Mouse (Mus musculus): ENCODE measurements at regions not wholly inside any gene's neighbourhood (a gene's known extent, or its start where the extent isn't known, plus 50 kb on each side); places are given as distances from the start of the nearest gene placed in this dataset.
A peak's percentile ranks its signal among the peaks of the same experiment; 100 is the strongest.

DNA sequence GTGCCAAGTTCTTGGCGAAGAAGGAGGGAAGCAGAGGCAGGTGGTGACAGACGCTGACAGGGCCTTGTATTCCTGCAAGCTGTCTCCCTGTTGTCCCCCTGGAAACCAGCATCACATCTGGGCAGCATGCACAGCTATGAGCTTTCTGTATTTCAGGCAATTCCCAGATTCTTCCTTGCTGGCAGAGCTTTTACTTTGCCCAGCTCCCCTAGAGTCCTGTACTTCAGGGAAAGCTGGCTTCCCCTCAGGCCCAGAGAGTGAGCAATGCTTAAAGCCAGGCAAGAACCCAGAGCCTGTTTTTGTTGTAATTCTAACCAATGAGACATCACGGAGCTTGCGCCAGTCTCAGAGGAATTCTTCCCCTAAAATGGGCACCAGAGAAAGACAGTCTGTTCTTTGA lies 238.3 kb upstream of the Gm4791 start:
- Histone ChIP-seq H3K4me1 (replicated peaks) (0 out of 2 replicates have a peak, but pooled peaks cover 7% of the 10 kb centered on the region), H3K9me3 (no peaks in the 10 kb centered on the region), H3K27ac (replicated peaks) (no peak overlapping the region), H3K36me3 (no peaks in the 10 kb centered on the region), H3K4me2 (no peak overlapping the region), H3K4me3 (no peak overlapping the region), H3K27me3 (no peaks in the 10 kb centered on the region), H3K9ac (no peak overlapping the region)
- WGBS: 64% methylated on average over 4 of the region's 4 CpGs
- no peak for ATAC-seq (ENCODE audit: low FRiP score, low read depth)

GRCm38 (mm10) chr9:46757005-46757672 lies 241.4 kb upstream of the Gm4791 start:
- 0 out of 2 replicates have a peak overlapping the region, but pooled peaks have one; percentile 17 for H3K27ac ChIP-seq (replicated peaks)
- no peaks in the 10 kb centered on the region for H3K27me3 ChIP-seq
- ATAC-seq (ENCODE audit: low FRiP score, low read depth): peak; percentile 51; the same call in 1 of the 2 replicates
- no peak overlapping the region for H3K9ac ChIP-seq
- no peaks in the 10 kb centered on the region for H3K9me3 ChIP-seq
- H3K4me2 ChIP-seq: peak overlapping the region; percentile 14; the same call in 1 of the 2 replicates
- WGBS: 58% methylated on average over 6 of the region's 6 CpGs
- no peaks in the 10 kb centered on the region for H3K36me3 ChIP-seq
- no peak overlapping the region for H3K4me3 ChIP-seq
- 0 out of 2 replicates have a peak, but pooled peaks cover 7% of the 10 kb centered on the region for H3K4me1 ChIP-seq (replicated peaks)

DNA sequence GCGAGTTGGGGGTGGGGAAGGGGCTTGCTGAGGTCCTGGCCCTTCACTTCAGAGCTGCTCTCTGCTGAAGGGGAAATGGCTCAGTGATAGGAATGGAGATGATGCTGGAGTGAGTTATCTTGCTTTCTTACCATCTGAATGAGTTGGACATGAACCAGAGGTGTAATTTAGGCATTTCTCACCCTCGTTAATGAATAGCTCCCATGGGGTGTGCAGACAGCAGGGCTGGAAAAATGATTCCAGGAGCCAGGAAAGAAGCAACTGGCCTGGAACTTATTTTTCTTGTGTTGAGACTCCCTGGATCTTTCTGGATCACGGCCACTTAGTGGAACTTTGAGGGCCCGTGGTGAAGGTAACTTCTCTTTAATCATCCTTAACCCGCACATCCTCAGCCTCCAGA lies 246.6 kb upstream of the Gm4791 start:
- H3K4me2 ChIP-seq: no peak overlapping the region
- WGBS: 44% methylated on average over 5 of the region's 5 CpGs
- no peak for ATAC-seq (ENCODE audit: low FRiP score, low read depth)
- H3K27me3 ChIP-seq: no peaks in the 10 kb centered on the region
- no peak overlapping the region for H3K4me3 ChIP-seq
- peaks cover 19% of the 10 kb centered on the region for H3K4me1 ChIP-seq (replicated peaks)
- no peak overlapping the region for H3K27ac ChIP-seq (replicated peaks)
- no peaks in the 10 kb centered on the region for H3K9me3 ChIP-seq
- no peaks in the 10 kb centered on the region for H3K36me3 ChIP-seq
- no peak overlapping the region for H3K9ac ChIP-seq

GRCm38 (mm10) chr9:46749441-46749840 lies 249.1 kb upstream of the Gm4791 start:
- no peak overlapping the region for H3K4me2 ChIP-seq
- no peak overlapping the region for H3K4me3 ChIP-seq
- H3K27me3 ChIP-seq: no peaks in the 10 kb centered on the region
- no peak overlapping the region for H3K9ac ChIP-seq
- H3K27ac ChIP-seq (replicated peaks): no peak overlapping the region
- ATAC-seq (ENCODE audit: low FRiP score, low read depth): no peak
- peaks cover 19% of the 10 kb centered on the region for H3K4me1 ChIP-seq (replicated peaks)
- no peaks in the 10 kb centered on the region for H3K9me3 ChIP-seq
- H3K36me3 ChIP-seq: no peaks in the 10 kb centered on the region
- 49% methylated on average over 6 of the region's 6 CpGs for WGBS

- 77% methylated on average over 3 of the region's 3 CpGs for WGBS
- H3K4me3 ChIP-seq: no peak overlapping the region
Measured at GRCm38 (mm10) chr9:46746266-46746665, 252.3 kb upstream of the Gm4791 start.

DNA sequence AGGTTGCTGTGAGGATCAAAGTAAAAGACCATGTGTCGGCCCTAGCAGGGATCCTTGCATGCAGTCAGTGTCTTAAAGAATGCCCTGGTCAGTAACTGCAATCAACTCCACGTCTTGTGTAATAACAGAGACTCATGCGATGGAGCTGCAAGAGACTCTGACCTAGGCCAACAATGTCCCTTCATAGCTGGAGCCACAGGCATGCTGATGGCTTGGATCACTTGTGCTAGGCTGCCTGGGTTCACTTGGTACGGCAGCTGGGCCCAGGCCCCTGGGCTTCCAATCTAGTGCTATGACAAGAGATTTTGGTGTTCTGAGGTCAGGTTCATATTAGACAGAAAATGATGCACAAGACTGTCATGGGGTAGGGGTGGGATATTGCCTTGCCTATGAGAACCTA lies 258.0 kb upstream of the Gm4791 start:
- Histone ChIP-seq H3K9ac (no peak overlapping the region), H3K36me3 (no peaks in the 10 kb centered on the region), H3K27me3 (no peaks in the 10 kb centered on the region), H3K9me3 (no peaks in the 10 kb centered on the region), H3K4me3 (no peak overlapping the region), H3K4me1 (replicated peaks) (peaks cover 11% of the 10 kb centered on the region), H3K4me2 (no peak overlapping the region), H3K27ac (replicated peaks) (no peak overlapping the region)
- ATAC-seq (ENCODE audit: low FRiP score, low read depth): no peak
- WGBS: 76% methylated on average over 4 of the region's 4 CpGs

More at GRCm38 (mm10) chr9:46746266-46746665, 252.3 kb upstream of the Gm4791 start:
- Histone ChIP-seq H3K36me3 (no peaks in the 10 kb centered on the region), H3K9me3 (no peaks in the 10 kb centered on the region), H3K9ac (no peak overlapping the region), H3K4me2 (no peak overlapping the region), H3K27ac (replicated peaks) (no peak overlapping the region), H3K27me3 (no peaks in the 10 kb centered on the region), H3K4me1 (replicated peaks) (peaks cover 11% of the 10 kb centered on the region)
- no peak for ATAC-seq (ENCODE audit: low FRiP score, low read depth)

GRCm38 (mm10) chr9:46739341-46739740 lies 259.2 kb upstream of the Gm4791 start:
- Histone ChIP-seq H3K27ac (replicated peaks) (no peak overlapping the region), H3K27me3 (no peaks in the 10 kb centered on the region), H3K4me2 (no peak overlapping the region), H3K4me1 (replicated peaks) (peaks cover 11% of the 10 kb centered on the region), H3K9me3 (no peaks in the 10 kb centered on the region), H3K4me3 (no peak overlapping the region), H3K9ac (no peak overlapping the region), H3K36me3 (no peaks in the 10 kb centered on the region)
- WGBS: 66% methylated on average over 3 of the region's 3 CpGs
- ATAC-seq (ENCODE audit: low FRiP score, low read depth): no peak

- Histone ChIP-seq H3K4me2 (no peak overlapping the region), H3K27ac (replicated peaks) (no peak overlapping the region), H3K4me1 (replicated peaks) (peaks cover 11% of the 10 kb centered on the region), H3K4me3 (no peak overlapping the region), H3K27me3 (no peaks in the 10 kb centered on the region), H3K36me3 (no peaks in the 10 kb centered on the region), H3K9ac (no peak overlapping the region), H3K9me3 (no peaks in the 10 kb centered on the region)
- ATAC-seq (ENCODE audit: low FRiP score, low read depth): no peak
- 23% methylated on average over 3 of the region's 3 CpGs for WGBS
Measured at GRCm38 (mm10) chr9:46738634-46739033, 259.9 kb upstream of the Gm4791 start.

DNA sequence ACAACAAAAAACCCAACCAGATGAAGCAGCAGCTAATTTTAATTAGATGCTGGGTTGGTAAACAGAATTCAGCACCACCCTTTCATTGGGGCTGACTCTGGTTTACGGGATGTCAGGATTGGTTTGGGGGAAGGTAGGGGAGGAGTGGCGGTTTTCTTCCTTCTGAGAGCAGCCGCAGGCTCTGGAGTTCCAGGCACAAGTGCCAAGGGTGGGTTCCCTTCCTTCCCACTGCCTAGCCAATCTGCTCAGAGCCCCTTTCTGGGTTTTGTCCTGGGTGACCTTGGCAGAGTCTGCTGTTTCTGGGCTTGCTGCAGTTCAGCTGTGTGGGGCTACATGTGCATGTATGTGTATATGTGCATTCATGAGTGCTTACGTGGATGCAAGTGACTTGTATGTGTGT lies 260.5 kb upstream of the Gm4791 start:
- Histone ChIP-seq H3K36me3 (no peaks in the 10 kb centered on the region), H3K4me2 (no peak overlapping the region), H3K4me1 (replicated peaks) (peaks cover 11% of the 10 kb centered on the region), H3K27ac (replicated peaks) (no peak overlapping the region), H3K9ac (no peak overlapping the region), H3K4me3 (no peak overlapping the region), H3K9me3 (no peaks in the 10 kb centered on the region), H3K27me3 (no peaks in the 10 kb centered on the region)
- ATAC-seq (ENCODE audit: low FRiP score, low read depth): no peak
- WGBS: 63% methylated on average over 4 of the region's 4 CpGs

DNA sequence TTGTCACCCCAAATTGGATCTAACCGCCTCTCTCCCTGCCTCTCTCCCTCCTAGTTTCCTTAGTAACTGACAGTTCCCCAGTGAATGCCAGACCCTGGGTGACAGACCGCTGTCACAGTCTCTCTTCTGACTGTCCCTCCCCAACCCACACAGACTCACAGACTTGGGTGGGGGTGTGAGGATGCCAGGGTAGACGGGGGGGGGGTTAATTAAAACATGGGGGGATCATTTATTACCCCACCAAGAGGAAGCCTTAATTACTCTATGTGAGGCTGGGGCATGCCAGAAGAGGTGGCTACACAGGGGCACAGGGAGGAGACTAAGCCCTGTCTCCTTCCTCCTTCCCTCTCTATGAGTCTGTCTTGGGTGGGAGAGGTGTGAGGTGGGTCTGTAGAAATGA lies 261.1 kb upstream of the Gm4791 start:
- no peaks in the 10 kb centered on the region for H3K9me3 ChIP-seq
- ATAC-seq (ENCODE audit: low FRiP score, low read depth): no peak
- no peak overlapping the region for H3K4me2 ChIP-seq
- no peaks in the 10 kb centered on the region for H3K27me3 ChIP-seq
- H3K4me3 ChIP-seq: no peak overlapping the region
- H3K36me3 ChIP-seq: no peaks in the 10 kb centered on the region
- no peak overlapping the region for H3K9ac ChIP-seq
- peaks cover 11% of the 10 kb centered on the region for H3K4me1 ChIP-seq (replicated peaks)
- 31% methylated on average over 3 of the region's 3 CpGs for WGBS
- H3K27ac ChIP-seq (replicated peaks): no peak overlapping the region

- Histone ChIP-seq H3K4me3 (no peak overlapping the region), H3K9me3 (no peaks in the 10 kb centered on the region), H3K36me3 (no peaks in the 10 kb centered on the region), H3K27ac (replicated peaks) (no peak overlapping the region), H3K27me3 (no peaks in the 10 kb centered on the region), H3K9ac (no peak overlapping the region), H3K4me1 (replicated peaks) (peaks cover 11% of the 10 kb centered on the region), H3K4me2 (no peak overlapping the region)
- no peak for ATAC-seq (ENCODE audit: low FRiP score, low read depth)
Measured at GRCm38 (mm10) chr9:46736232-46736631, 262.3 kb upstream of the Gm4791 start.

DNA sequence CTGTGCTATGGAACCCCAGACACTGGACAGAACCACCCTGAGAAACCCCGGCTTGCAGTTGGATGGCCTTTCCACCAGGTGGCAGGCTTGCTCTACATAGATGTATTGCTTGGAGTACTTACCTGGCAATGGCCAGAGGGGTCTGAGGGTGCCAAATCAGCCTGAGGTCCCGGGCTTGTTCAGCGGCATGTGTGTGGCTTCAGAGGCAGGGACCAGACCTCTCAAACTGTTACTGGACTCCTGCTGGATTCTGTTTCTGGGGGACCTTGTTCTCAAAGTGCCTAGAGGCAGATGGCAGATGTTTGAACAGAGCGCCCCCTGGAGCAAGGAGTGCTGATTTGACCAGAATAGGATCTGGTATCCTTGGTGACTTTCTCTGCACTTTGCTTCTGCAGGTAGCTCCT lies 262.9 kb upstream of the Gm4791 start:
- peak; percentile 61 for ATAC-seq (ENCODE audit: low FRiP score, low read depth)
- 6% methylated on average over 4 of the region's 4 CpGs for WGBS
- no peak overlapping the region for H3K4me3 ChIP-seq

DNA sequence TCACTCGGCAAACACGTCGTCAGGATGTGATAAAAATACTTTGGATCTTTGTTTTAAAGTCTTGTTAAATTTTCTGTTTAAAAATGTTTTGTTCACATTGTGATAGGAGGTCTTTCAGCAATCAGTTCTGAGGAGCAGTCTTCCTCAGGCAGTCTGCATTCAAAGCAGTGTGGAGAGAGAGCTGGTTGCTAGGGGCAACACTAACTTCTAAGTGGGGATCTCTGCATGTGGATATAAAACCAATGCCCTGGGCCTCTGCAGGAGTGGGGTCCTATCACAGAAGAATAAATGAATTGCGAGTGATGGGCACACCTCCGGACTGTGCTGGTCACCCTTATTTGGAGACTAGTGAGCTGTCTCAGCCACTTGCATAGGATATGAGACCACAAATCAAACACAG lies 270.1 kb upstream of the Gm4791 start:
- Histone ChIP-seq H3K9ac (no peak overlapping the region), H3K4me1 (replicated peaks) (peaks cover 7% of the 10 kb centered on the region; the same call in 1 of the 2 replicates), H3K27ac (replicated peaks) (no peak overlapping the region), H3K4me2 (no peak overlapping the region), H3K36me3 (no peaks in the 10 kb centered on the region), H3K27me3 (no peaks in the 10 kb centered on the region), H3K9me3 (no peaks in the 10 kb centered on the region), H3K4me3 (no peak overlapping the region)
- 12% methylated on average over 5 of the region's 5 CpGs for WGBS
- ATAC-seq (ENCODE audit: low FRiP score, low read depth): no peak

More for the DNA sequence above, 262.9 kb upstream of the Gm4791 start:
- Histone ChIP-seq H3K36me3 (no peaks in the 10 kb centered on the region), H3K27ac (replicated peaks) (no peak overlapping the region), H3K4me2 (no peak overlapping the region), H3K4me1 (replicated peaks) (peaks cover 11% of the 10 kb centered on the region), H3K9me3 (no peaks in the 10 kb centered on the region), H3K9ac (no peak overlapping the region), H3K27me3 (no peaks in the 10 kb centered on the region)
